Mouse (Mus musculus) G1E (cell line): ENCODE measurements at regions not wholly inside any gene's neighbourhood (a gene's known extent, or its start where the extent isn't known, plus 50 kb on each side); places are given as distances from the start of the nearest gene placed in this dataset.

Experiments
- ATAC-seq: 2 replicates; pipeline ENCODE4 v1.8.0; 2016; ENCODE audit warnings: mild to moderate bottlenecking; ENCODE audit not compliant: insufficient number of reproducible peaks, poor library complexity, low FRiP score, severe bottlenecking; ENCODE audit errors: extremely low read depth
- DNase-seq: peaks from one replicate; pipeline ENCODE4 v3.0.0; 2012; ENCODE audit warnings: low spot score
- H3K27me3 ChIP-seq: 2 replicates; pipeline ENCODE4 v1.6.1; 2012; ENCODE audit warnings: mild to moderate bottlenecking, low read length, inconsistent platforms; ENCODE audit not compliant: insufficient read depth
- H3K36me3 ChIP-seq: replicated peaks from 2 replicates; pipeline ENCODE3; 2012; ENCODE audit warnings: mild to moderate bottlenecking, inconsistent platforms
- H3K4me1 ChIP-seq: 2 replicates; pipeline ENCODE4 v1.6.1; 2012; ENCODE audit warnings: low read depth, low read length, inconsistent platforms, mixed read lengths; ENCODE audit not compliant: insufficient read depth
- H3K4me3 ChIP-seq: 2 replicates; pipeline ENCODE4 v1.5.1; 2012; ENCODE audit warnings: low read depth, mild to moderate bottlenecking, inconsistent platforms, low read length, moderate library complexity, mixed read lengths
- H3K9me3 ChIP-seq: replicated peaks from 2 replicates; pipeline ENCODE4 v1.6.1; 2012; ENCODE audit warnings: inconsistent platforms
- CTCF ChIP-seq: IDR thresholded peaks from 2 replicates; pipeline ENCODE4 v1.5.1; 2012; ENCODE audit warnings: low read depth, low read length, inconsistent platforms, mixed read lengths
- GATA1 ChIP-seq: IDR thresholded peaks from 2 replicates; pipeline ENCODE4 v1.6.1; 2012; ENCODE audit warnings: borderline replicate concordance, low read length, inconsistent platforms, mixed read lengths
- GATA2 ChIP-seq: IDR thresholded peaks from 2 replicates; pipeline ENCODE4 v1.6.1; 2012; ENCODE audit warnings: low read depth, low read length, inconsistent platforms, borderline replicate concordance
- POLR2AphosphoS5 ChIP-seq: IDR thresholded peaks from 2 replicates; pipeline ENCODE4 v1.6.1; 2012; ENCODE audit warnings: low read depth, low read length, inconsistent platforms; ENCODE audit not compliant: insufficient replicate concordance
- TAL1 ChIP-seq: conservative IDR thresholded peaks from 2 replicates; pipeline ENCODE4 v1.6.1; 2012; ENCODE audit warnings: low read depth, low read length, inconsistent platforms, mixed read lengths

DNA sequence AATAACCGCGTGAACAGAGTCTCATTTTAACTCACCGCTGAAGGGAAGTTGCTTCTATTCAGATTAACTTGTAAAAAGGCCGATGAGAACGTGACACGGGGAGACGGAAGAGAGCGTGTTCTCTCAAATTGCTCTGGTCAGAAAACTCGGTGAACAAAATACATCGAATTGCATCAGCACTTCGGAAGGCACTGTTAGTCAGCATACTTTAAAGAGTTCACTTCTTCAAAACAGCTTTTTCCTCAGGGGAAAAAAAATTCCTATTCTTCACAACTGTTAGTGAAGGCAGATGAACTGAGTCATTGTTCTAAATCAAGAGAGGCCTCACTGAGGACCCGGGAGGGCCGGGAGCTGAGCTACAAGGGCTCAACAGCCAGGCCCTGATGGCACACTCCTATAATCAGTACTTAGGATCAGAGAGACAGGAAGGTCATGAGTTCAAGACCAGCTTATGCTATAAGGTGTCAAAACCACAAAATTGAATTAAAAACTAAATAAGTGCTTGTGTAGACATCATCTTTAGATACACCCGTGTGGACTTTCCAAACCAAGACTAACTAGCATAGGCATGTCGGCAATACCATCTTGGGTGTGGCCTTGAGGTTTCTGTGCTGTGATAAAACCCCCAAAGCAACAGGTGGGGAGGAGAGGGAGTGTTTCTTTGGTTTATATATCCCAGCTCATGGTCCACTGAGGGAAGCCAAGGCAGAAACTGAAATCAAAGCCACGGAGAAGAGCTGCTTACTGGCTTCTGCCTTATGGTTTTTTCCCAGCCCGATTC is 131.2 kb upstream of the Dyrk2 start:
- no peak for TF ChIP-seq CTCF
- no peak for TF ChIP-seq GATA1
- TF ChIP-seq GATA2, result no peak
- TF ChIP-seq POLR2AphosphoS5, result no peak
- no peak for TF ChIP-seq TAL1
- H3K36me3 ChIP-seq, result no peaks in the 10 kb centered on the region
- H3K4me1 ChIP-seq, result no peaks in the 10 kb centered on the region
- no peaks in the 10 kb centered on the region for H3K27me3 ChIP-seq
- no peaks in the 10 kb centered on the region for H3K9me3 ChIP-seq
- ATAC-seq, result no peak
- DNase-seq, result no peak
- no peak overlapping the region for H3K4me3 ChIP-seq

DNA sequence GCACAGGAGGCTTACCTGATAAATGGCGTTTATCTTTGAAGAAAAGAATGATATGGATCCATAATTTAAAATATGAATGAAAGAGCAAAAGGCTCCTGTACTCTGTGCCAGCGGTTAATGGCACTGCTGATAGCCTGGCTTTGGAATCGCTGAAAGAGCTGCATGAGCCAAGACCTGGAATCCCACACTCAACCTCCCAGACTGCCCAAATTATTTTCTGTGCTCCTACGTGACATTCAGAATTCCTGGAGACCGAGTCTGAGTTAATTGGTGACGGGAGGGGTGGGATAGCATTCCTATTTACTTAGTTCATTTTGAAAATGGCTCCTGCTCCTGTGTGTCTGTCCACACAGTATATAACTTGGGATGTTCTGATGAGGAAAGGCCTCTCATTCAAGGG is 129.0 kb upstream of the Dyrk2 start:
- H3K27me3 ChIP-seq, result no peaks in the 10 kb centered on the region
- H3K9me3 ChIP-seq, result no peaks in the 10 kb centered on the region
- H3K4me3 ChIP-seq, result no peak overlapping the region
- no peaks in the 10 kb centered on the region for H3K4me1 ChIP-seq
- no peak for TF ChIP-seq GATA1
- no peak for TF ChIP-seq GATA2
- no peak for TF ChIP-seq CTCF
- TF ChIP-seq TAL1, result no peak
- TF ChIP-seq POLR2AphosphoS5, result no peak
- no peaks in the 10 kb centered on the region for H3K36me3 ChIP-seq
- ATAC-seq (no peak), DNase-seq (no peak)

DNA sequence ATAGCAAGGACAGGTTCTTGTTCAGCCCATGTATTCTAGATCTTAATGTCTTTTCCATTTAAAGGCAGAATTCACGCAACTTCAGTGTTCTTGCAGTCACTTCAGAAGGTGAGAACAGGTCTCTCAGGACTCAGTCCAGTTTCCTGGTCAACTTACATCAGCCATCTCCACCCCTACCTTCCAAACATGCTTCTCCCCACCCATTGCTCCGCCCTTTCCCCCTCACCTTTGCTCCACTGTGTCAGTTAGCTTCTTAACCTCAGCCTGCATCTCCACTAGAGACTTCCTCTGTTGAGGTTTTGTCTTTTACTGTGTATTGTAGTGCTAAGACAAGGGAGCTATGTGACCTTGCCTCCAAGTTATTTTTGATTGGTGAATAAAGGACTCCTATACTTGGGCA is 127.0 kb upstream of the Dyrk2 start:
- Histone ChIP-seq H3K4me3 (no peak overlapping the region), H3K36me3 (no peaks in the 10 kb centered on the region), H3K9me3 (no peaks in the 10 kb centered on the region), H3K4me1 (no peaks in the 10 kb centered on the region), H3K27me3 (no peaks in the 10 kb centered on the region)
- TF ChIP-seq GATA2 (no peak), POLR2AphosphoS5 (no peak)
- ATAC-seq (no peak), DNase-seq (no peak)

DNA sequence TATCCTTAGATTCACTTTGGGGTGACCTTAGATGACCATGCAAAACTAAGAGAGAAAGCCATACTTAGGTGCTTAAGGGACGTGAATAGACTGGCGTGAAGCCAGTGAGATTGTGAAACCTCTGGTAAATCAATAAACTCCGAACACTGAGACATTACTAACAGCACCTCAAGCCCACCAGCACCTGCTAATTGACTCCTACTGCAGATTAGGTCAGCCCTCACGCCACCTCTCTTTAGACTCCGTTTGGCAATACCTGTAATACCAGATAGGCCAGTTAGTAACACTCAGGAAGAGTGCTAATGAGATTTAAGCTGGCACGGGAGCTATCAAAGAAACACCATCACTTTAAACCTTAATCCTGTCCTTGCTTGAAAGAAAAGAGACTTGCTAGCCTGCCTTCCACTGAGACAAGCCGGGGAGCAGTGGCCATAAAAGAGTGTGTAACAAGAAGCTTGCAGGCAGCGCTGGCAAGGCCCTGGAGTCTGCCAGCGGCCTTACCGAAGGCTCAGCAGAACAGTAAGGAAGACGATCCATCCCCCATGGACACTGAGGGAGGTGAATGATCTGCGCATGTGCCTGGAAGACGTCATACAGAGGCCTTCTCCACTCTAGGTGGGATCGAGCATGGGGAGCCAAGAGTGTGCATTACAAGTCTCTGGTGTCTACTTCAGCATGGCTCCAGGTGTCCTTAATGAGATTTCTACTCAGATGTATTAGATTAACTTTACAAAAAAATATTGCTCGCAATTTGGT is 124.0 kb upstream of the Dyrk2 start:
- TF ChIP-seq CTCF (no peak), TAL1 (no peak), GATA1 (no peak), POLR2AphosphoS5 (no peak), GATA2 (no peak)
- Histone ChIP-seq H3K36me3 (no peaks in the 10 kb centered on the region), H3K9me3 (no peaks in the 10 kb centered on the region), H3K4me1 (no peaks in the 10 kb centered on the region), H3K4me3 (no peak overlapping the region), H3K27me3 (no peaks in the 10 kb centered on the region)
- no peak for ATAC-seq
- no peak for DNase-seq

DNA sequence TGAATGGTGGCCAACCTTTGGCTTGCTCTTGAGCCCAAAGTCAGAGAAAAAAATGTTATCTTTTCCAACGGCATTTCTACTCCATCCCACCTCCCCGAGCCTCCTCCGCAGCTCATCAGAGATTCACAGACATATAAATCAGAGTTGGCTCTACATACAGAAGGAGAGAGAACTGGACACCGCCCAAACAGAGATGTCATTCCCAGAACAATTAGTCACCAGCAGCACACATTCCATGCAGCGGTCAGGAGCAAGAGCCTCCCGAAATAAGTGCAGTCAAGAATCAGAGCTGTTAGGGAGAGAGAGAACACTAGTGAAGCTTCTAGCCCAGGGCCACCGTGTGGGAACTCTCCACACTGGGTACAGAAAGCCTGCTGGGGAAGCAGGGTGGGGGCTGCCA is 121.2 kb upstream of the Dyrk2 start:
- TF ChIP-seq POLR2AphosphoS5 (no peak), TAL1 (no peak), CTCF (no peak), GATA1 (no peak), GATA2 (no peak)
- peaks cover 4% of the 10 kb centered on the region; the same call in 1 of the 2 replicates for H3K4me1 ChIP-seq
- H3K36me3 ChIP-seq, result no peaks in the 10 kb centered on the region
- DNase-seq (no peak), ATAC-seq (no peak)
- no peaks in the 10 kb centered on the region for H3K9me3 ChIP-seq
- no peaks in the 10 kb centered on the region for H3K27me3 ChIP-seq
- no peak overlapping the region for H3K4me3 ChIP-seq

DNA sequence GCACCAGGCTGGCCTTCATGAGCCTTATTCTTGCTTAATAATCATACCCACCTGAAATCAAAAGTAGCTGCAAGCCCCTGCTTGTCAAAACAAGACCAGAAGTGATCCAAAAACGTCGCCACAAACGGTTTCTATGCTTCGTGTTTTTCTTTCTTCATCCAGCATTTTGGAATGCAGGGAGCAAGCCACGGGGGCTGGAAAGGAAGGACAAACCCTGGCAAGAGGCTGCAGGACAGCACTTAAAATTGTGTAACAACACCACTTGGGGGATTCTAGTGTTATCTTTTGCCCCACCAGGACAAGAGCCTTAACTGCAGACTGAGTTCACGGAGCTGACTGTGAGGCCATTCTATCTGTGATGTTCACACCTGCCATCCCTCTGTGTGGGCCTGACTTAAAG is 120.5 kb upstream of the Dyrk2 start:
- H3K4me1 ChIP-seq, result peaks cover 4% of the 10 kb centered on the region; the same call in 1 of the 2 replicates
- TF ChIP-seq POLR2AphosphoS5, result no peak
- no peak for TF ChIP-seq TAL1
- TF ChIP-seq GATA1, result no peak
- no peak for TF ChIP-seq GATA2
- TF ChIP-seq CTCF, result no peak
- H3K27me3 ChIP-seq, result no peaks in the 10 kb centered on the region
- H3K36me3 ChIP-seq, result no peaks in the 10 kb centered on the region
- DNase-seq (no peak), ATAC-seq (no peak)
- no peak overlapping the region for H3K4me3 ChIP-seq
- H3K9me3 ChIP-seq, result no peaks in the 10 kb centered on the region
